Mouse (Mus musculus) heart, adult 9 months (tissue): ENCODE measurements around the gene Eps15.

Experiments used
- DNase-seq, 2 experiments: peaks; one replicate each; pipeline ENCODE4 v3.0.0; 2022; ENCODE audit warnings: low spot score in 2 of 2

Eps15 gene

GRCm38 (mm10) chr4:109268903-109269302 is 11.2 kb upstream of the Eps15 start:
- DNase-seq = no peak

DNA sequence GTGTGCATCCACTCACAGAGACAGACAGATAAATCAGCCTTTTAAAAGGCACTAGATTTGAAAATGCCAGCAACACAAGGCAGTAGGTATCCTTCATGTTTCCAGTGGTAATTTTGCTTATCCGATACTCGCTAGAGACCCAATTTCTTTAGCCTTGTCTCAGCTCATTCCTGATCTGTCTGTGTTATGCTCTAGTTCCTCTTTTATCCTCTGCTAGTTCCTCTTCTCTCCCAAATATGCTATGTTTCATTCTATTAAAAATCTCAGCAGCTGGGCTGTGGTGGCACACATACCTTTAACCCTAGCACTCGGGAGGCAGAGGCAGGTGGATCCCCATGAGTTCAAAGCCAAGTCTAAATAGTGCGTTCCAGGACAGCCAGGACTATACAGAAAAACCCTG is 8.3 kb upstream of the Eps15 start:
- no peak for DNase-seq

DNA sequence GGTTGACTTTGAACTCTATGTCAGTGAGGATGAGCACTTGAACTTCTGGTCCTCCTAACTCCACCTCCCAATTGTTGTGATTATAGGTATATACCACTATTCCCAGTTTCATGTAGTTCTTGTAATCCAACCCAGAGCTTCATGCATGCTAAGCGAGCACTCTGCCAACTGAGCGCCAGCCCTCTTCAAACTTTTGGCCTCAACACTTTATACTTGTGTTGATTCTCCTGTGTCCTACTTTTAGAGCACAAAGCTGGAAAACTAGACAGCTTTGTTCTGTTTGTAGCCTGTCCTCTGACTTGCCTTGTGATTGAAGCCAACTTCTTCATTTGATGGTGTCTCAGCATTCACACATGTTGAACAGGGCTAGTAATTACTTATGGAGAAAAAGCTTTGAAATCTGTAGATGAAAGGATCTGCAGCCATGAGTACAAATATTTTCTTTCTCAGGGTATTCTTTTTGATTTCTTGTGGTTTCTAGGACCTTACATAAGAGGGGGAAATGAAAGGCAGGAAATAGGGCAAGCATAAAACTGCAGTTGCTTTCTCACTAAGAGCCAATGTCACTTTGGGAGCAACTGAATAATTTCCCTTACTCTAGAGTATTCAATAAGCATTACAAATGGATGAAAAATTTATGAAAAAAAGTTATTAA is 6.4 kb upstream of the Eps15 start:
- peak in 1 of 2 experiments; percentile 23 for DNase-seq

GRCm38 (mm10) chr4:109280459-109281160 is 542 bp downstream of the Eps15 start:
- DNase-seq = peak; percentile 19 to 22

DNA sequence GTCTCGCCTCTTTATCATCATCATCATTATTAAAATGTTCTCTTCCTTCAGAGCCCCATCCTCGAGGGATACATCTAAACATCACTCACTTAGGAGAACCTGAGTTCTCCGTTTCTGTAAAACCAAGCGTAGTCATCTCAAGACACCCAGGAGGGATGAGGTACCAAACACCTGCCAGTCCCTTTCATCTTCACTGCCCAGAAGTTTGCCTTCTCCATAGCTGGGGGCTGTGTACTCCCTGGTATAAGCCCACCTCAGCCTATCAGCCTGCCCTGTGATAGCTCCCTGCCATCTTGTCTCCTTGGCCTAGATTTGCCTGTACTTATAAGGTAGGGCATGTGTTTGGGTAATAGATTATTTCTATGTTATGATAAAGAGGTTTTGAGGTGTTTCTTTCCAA is 1.1 kb downstream of the Eps15 start:
- no peak for DNase-seq

DNA sequence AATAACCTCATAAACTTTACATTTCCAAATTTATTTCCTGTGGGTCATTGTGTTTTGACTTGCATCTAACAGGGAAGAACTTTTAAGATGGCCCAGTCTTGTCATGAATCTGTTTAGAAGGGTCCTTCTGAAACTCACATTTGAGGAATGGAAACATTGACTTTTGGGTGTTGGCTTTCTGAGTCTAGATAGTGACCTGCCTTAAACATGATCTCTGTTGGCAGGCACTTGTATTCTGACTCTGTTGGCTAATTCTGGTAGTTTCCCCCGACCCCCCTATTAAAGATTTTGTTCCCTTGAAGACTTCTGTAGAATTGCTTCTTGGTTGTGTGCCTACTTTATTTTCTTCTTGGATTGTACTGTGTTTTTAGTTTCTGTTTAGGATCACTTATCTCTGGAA is 1.9 kb downstream of the Eps15 start:
- no peak for DNase-seq

GRCm38 (mm10) chr4:109294629-109295028 is 14.6 kb downstream of the Eps15 start:
- no peak for DNase-seq

DNA sequence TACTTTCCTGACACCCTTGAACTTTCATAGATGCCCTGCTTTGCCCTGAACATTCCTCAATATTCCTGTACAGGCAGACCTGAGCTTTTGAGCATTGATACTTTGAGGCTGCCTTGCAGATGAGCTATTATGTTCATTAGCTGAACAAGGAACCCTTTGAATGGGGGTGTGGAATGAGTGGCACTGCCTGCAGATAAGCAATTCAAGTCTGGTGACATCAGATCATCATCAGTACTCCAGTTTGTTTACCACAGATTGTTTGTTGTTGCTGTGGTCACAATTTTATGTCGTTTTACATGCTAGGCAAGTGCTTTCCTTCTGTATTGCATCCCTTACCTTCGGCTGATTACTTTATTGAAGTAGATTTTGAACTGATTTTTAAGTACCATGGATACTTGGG is 16.4 kb downstream of the Eps15 start:
- no peak for DNase-seq

DNA sequence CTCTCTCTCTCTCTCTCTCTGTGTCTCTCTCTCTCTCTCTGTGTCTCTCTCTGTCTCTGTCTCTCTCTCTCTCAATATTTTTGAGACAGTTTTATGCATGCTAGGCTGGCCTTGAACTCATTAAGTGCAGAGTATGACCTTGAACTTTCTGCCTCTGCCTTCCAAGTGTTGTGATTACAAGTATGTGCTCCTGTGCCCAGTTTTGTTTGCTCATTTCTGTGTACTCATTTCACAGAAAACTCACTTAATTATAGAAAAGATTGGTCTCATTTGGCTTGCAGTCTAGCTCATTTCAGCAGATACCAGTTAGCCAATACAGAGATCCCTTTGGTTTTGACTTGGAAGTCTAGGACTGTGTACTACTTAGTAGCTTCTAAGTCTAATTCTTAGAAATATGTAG is 19.1 kb downstream of the Eps15 start:
- no peak for DNase-seq

DNA sequence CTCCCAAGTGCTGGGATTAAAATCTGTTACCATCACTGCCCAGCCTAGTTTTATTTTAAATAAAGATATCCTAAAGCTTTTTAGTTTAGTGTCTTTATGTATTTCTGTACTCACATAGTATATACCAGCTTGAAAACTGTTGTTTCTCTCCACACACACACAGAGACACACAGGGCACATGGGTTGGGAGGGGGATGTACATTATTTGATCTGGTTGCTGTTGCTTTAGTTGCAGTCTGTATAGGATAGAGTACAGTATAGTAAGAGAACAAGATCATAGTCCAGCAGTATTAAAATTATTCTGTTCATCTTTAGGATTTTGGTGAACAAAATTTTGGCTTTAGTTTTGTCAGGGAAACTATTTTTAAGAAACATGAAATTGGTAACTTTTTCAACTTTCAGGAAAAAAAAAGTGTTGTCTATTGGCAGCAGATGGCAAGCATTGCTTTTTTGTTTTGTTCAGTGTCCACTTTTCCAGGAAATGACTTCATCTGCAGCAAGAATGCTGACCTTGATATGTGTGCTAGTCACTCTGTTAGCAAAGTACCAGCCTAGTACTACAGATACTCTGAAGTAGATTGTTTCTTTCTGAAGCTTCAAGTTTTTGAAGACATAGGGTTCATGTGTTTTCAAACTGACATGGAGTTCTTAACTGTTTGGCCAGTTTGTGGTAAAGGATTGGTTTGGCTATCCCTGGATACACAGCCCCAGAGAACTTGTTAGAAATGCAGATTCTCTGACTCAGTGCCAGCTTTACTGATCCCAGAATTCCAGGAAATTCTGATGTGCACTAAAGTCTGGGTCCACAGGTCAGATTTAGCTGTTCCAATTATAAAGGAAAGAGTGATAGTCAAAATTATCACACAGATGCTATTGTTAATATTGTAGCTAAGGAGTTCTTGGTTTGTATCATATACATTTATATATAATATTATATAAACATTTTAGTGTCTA is 37.1 kb downstream of the Eps15 start:
- DNase-seq = peak; percentile 23 to 24

- peak; percentile 28 to 40 for DNase-seq
These were observed 56.7 kb downstream of the Eps15 start for GRCm38 (mm10) chr4:109336796-109337195.

- DNase-seq = no peak
These were observed 61.2 kb downstream of the Eps15 start for GRCm38 (mm10) chr4:109341222-109341621.

- no peak for DNase-seq
These were observed 62.9 kb downstream of the Eps15 start for GRCm38 (mm10) chr4:109342783-109343485.

GRCm38 (mm10) chr4:109343909-109344308 is 63.8 kb downstream of the Eps15 start:
- DNase-seq = no peak

DNA sequence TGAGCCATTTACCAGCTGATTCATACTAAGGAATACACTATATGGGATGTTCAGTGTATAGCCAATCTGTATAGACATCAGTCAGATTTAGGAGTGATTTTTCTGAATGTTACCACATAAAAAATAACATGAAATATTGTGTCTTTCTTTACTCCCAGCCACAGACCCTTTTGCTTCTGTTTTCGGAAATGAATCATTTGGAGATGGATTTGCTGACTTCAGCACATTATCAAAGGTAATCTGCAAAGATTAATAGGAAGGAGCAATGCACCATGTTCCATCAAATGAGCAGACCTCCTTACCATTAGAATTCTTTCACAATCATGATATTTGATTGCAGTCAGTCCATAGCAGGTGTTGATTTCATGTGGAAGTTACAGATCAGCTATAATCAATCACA is 98.0 kb downstream of the Eps15 start:
- no peak for DNase-seq

GRCm38 (mm10) chr4:109382457-109382856 is 102.4 kb downstream of the Eps15 start:
- no peak for DNase-seq

DNA sequence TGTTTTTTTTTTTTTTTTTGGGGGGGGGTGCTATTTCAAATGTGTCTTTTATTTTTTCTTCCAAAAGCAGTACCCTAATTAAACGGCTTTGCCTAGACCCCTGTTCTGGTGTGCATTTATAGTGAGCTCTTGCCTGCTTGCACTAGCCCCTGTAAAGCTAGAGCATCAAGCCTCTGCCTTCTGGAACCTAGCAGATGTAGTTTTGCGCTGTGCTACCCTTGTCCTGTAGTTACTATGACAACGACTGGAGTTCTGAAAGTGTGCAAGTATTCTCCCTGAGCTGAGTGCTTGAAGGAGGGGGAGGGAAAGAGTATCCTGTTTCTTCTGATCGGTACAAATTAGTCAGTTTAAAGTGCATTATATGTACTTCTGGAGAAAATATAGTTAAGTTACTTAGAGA is 105.5 kb downstream of the Eps15 start:
- DNase-seq = no peak

- no peak for DNase-seq
These were observed 113.2 kb downstream of the Eps15 start for GRCm38 (mm10) chr4:109393229-109393779.

DNA sequence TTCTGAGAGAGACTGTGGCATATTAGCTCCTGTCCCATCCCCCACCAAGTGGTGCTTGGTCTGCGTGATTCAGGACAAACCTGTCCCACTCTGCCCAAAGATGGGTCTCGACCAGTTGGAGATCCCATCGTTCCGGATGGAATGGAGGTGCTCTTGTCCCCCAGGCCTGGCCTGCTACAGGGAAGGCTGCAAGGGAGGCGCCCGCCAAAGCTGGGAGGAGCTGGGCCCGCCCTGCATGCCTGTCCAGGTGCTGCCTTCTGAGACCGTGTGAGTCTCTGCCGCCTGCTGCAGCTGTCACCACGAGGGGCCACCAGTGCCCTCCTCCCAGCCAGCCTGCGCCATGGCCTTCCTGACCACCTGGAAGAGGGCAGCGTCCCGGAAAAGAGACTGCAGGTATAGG is 113.8 kb downstream of the Eps15 start:
- DNase-seq = no peak

GRCm38 (mm10) chr4:109394314-109395074 is 114.4 kb downstream of the Eps15 start:
- no peak for DNase-seq
